Mouse (Mus musculus) 416B (cell line): ENCODE results near the gene Stxbp1.

Source experiments
- DNase-seq: peaks from one replicate; pipeline ENCODE4 v3.0.0; 2011; ENCODE audit warnings: low read depth

The Stxbp1 gene

DNA sequence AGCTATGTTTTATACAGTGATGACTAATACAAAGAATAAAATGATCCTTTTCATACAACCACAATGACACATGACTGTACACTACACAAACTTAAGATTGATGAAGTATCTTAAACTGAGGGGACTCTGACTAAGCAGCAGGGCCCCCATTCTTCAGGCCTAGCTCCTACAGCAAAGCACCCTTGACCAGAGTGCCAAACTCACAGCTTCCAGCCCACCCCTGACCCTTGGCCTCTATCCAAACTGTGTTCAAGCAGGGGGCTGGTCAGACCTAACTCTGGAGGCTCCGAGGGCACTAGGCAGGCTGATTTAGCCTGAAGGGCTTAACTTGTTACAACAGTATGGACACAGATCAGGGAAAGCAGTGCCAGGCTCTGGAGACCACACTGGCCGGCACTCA is 58.5 kb downstream of the Stxbp1 start:
- no peak for DNase-seq

DNA sequence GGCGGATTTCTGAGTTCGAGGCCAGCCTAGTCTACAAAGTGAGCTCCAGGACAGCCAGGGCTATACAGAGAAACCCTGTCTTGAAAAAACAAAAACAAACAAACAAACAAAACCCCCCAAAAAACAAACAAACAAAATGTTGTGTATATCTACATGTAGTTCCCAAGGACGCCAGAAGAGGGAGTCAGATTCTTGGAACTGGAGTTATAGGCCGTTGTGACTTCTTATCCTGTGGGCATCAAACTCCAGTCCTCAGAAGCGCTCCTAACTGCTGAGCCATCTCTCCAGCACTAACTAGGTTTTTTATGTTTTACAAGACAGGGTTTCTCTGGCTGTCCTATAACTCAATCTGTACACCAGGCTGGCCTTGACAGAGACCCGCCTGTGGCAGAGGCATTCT is 59.9 kb downstream of the Stxbp1 start:
- peak; percentile 61 for DNase-seq

DNA sequence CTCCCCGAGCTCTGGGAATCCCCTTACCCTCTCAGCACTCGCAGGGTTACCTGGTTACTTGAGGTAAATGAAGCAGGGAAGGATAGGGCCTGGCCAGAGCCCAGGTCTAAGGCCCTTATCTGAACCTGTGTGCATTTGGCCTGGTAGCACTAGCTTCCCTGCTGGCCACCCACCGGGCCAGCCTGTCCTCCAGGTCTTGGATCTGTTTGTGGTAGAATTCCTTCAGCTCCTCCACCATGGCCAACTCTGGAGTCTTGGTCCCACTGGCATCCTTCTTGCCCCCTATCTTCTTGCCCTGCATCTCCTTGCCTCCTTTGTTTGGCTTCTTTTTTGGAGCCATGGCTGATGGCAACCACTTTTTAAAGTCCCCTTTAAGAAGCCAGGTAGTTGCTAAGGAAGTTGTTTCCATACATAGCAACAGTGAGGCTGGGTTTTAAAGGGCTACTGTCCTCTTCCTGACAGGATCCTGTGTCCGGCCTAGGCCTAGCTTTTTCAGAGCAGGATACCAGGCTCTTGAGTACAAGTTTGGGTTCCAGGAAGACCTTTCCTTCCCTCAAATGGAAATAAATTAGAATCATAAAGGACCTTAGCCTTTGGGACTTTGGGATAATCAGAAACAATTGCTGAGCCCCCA is 62.9 kb downstream of the Stxbp1 start, which contains the start of gene Cfap157:
Cfap157 (minus strand) TSS at position 381 of the 634 bp plus-strand sequence.
- no peak for DNase-seq

DNA sequence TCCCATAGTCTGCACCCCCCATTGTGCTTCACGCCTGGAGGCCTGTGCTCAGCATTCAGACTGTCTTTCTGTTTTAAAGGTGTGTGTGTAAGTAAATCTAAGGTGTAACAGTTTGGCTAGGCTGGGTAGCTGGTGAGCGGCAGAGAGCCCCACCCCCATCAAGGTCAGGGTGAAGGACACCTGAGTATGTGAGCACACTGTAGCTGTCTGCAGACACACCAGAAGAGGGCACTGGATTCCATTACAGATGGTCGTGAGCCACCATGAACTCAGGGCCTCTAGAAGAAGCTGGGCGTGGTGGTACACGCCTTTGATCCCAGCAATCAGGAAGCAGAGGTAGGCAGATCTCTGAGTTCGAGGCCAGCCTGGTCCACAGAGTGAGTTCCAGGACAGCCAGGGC is 65.3 kb downstream of the Stxbp1 start:
- DNase-seq: no peak

DNA sequence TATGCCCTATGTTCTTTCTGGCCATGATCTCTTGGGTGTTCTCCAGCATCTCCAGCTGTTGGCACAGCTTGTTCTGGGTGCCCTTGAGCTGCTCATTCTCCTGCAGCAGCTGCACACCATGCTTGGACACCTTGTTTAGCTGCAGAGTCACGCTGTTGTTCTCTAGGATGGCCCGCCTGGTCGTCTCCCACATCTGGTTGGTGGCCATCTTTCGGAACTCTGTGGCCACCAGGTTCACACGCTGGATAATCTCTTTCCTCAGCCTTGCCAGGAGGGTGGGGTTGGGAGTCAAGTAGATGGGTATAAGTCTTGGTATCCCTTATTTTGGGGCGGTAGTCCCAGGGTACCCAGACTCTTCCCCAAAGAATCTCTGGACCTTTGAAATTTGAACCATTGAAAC is 67.3 kb downstream of the Stxbp1 start:
- no peak for DNase-seq

DNA sequence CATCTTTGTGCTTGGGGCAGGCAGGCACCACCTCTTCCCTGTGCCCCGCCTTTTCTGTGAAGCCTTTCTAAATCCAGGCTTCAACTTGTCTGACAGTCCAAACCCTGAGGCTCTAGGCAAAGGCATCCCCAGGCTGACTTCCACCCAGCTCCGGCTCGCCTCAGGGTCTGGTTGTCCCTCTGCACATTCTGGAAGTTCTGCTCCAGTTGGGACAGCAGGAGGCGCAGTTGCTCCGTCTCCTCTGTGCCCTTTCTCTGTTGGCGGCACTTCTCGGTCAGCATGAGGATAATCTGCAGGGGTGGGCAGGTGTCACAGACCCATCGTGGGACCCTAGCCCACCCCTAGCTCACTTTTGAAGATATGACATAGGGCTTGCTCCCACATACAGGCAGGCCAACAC is 67.9 kb downstream of the Stxbp1 start:
- DNase-seq: peak; percentile 50

DNA sequence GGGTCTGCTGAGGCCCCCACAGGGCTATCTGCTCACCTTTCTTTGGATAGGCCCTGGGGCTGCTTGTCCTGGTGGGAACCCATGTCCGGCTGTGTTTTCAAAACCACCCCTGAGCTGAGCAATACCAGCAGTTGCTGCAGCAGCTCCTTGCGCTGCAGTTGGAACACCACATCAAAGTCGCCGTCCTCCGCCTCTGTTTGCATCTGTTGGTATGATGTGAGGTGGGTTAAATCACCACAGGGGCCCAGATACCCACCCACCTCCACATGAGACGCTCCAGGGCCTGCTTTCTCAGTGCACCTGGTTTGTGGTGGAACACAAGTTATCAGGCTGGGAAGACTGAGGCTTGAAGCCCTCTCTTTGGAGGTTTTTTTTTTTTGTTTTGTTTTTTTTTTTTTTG is 69.0 kb downstream of the Stxbp1 start:
- DNase-seq: no peak

DNA sequence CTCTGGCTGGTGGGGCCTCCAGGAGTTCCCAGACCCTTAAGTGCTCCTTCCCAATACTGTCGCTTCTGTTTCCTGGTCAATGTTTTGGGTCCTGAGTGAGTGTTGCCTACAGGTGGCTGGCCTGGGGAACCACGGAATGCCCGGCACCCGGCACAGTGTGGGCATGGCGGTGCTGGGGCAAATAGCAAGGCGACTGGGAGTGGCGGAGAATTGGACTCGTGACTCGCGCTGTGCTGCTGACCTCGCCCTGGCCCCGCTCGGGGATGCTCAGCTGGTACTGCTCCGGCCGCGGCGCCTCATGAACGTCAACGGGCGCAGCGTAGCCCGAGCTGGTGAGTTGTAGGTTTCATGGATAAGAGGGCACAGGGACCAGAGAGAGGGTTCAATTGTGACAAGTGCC is 70.9 kb downstream of the Stxbp1 start:
- DNase-seq: no peak

DNA sequence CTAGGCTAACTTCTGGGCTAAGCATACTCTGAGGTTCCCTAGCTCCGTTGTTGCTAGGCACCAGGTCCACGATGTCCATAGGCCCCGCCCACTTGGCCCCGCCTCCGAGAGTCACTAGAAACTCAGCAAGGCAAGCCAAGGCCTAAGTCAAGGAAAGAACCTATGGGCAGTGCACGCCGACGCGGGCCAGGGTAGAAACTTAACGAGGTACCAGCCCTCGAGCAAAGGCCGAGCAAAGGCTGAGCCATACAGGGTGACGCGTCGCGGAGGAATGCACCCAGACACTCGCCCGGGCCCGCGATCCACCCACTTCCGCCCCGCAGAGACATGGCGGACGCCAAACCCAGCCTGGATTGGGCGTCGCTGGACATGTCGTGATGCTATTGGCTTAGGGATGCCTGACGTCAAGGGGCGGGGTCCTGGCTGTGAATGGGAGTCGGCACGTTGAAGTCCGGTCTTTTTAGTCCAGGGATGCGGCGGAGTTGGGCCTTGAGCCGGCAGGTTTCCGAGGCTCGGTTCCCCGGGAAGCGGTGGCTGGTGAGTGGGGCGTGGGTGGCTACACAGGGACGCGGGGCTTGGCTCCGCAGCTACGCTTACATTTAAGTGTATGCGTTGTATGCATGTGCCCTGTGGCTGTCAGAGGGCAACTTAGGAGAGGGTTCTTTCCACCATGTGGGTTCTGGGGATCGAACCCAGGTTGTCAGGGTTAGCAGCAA is 71.5 kb downstream of the Stxbp1 start, which contains the start of the genes Ttc16 and Ptrh1:
Ttc16 (minus strand) TSS at position 275 of the 716 bp plus-strand sequence.
Ptrh1 (plus strand) TSS at position 428 of the 716 bp plus-strand sequence.
- peak; percentile 98 for DNase-seq

DNA sequence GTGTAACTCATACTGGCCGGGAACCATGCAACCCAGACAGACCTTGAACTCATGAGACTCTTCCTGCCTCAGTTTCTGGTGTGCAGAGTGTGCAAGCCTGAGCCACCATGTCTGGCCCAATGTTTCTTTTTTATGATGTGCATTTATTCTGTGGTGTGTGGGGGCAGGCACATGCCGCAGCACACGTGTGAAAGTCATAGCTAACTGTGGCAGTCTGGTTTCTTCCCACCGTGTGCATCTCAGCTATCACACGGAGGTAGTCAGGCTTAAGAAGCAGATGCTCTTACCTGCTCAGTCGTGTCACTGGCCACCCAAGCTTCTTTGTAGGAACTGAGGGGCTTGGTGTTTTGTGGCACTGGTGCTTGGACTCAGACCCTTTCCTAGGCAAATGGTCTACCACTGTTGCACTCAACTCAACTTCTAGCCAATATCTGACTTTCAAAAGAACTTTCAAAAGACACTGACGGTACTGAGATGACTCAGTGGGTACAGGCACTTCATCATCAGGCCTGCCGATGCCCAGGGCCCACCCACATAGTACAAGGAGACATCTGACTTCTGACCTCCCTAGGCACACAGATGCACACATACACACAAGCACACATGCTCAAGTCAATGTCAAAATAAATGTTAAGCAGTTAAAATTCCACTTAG is 74.3 kb downstream of the Stxbp1 start:
- DNase-seq: no peak

DNA sequence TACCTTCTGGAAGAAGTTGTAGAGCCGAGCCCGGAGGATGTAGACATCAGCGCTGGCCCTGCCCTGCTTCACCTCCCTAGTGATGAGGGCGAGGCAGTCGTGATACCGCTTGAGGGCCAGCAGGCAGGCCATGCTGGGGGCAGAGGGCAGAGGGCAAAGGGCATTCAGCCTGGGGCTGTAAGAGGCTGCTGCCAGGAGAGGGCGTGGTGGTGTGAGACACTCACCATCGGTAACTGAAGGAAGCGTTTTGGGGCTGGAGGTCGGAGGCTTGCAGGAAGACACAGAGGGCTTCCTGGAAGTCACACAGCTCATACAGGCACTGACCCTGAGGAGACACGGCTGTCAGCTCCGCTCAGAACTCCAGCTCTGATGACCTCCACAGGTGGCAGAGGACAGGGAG is 75.2 kb downstream of the Stxbp1 start:
- DNase-seq: peak; percentile 37

DNA sequence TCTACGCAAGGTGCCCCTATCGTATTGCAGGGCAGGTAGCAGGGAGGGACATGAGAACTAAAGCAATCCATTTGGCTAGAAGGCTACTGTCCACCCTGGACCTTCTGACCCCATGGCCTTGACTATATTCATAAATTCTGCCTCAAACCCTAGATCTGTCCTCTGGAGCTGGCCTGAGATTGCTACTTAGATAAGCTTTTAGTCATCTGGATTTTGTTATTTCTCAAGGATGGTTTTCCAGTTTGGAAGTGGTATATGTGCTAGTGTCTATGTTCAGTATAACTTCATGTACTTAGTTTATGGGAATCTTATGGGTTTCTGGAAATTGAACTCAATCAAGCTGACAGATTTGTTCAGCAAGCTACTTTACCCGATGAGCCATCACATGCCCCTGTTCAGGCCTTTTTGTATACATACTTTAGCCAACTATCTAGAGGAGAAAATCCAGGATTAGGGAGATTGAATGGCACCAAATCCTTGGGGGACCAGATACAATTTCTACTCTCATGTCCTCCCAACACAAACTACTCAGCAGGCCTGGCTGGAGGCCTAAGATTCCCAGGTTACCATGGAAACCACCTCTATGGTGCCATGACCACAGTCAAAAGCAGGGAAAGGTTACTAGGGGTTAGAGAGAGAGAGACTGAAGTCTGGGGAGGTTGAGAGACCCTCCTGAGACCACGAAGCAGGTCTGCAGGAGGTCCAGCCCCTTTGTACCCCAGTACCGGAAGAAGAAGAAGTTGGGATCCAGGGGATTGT is 77.5 kb downstream of the Stxbp1 start:
- DNase-seq: no peak

DNA sequence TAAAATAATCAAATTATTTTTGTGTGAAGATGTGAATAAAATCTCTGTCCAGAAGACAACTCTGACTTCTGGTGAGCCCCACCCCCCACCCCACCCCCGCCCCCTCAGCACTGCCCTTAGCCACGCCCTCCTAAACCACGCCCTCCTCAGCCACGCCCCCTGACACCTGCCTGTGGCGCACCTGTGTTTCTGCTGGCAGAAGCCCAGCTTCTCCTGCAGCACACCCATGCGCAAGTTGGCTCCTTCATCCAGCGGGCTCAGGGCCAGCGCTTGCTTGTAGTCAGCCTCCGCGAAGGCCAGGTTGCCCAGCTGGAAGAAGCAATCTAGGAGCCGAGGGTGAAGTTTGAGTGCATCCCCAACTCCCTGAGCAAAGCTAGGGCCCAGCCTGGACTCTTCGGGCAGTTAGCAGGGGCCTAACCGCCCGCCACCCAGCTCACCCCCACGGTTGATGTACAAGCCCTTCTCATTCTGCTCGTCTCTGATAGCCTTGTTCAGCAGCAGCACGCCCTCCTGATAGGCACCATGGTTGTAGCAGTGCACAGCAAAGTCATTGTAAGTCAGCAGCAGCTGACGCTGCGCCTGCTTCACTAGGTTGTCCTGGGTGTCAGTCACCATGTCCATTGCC is 78.3 kb downstream of the Stxbp1 start:
- no peak for DNase-seq

DNA sequence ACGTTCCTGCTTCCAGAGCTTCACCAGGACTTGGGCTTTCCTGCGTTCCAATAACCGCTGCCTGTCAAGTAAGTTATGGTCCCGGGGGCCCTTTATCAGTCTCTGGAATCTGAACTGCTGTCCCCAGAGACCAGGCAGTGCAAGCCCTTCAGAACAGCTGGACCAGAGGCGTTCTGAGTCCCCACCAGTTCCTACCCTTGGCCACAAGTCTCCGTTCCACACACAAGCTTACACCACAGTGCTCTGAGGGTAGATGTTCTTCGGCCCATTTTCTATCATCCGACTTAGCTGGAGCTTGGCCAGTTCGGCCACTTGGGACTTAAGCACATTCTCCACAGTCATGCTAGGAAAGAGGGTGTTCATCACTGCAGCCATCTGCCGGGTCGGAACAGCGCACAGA is 79.8 kb downstream of the Stxbp1 start:
- DNase-seq: no peak

DNA sequence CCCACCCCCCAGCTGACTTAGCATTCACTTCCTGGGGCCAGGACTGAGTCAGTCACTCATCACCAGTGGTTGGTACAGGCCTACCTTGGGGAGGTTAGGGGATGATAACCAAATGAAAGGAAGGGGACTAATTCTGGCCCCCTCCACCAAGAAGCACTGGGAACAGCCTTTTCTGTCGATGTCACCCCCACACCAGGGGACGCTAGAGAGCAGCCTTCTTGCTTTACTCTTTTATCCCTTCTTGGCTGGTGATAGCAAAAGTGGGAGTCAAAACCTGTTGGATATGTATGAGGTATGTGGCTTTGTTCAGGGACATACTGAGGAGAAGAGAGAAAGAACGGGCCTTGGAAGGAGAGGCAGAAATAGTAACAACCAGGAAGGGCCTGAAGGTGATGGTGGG is 83.7 kb downstream of the Stxbp1 start:
- peak; percentile 19 for DNase-seq

DNA sequence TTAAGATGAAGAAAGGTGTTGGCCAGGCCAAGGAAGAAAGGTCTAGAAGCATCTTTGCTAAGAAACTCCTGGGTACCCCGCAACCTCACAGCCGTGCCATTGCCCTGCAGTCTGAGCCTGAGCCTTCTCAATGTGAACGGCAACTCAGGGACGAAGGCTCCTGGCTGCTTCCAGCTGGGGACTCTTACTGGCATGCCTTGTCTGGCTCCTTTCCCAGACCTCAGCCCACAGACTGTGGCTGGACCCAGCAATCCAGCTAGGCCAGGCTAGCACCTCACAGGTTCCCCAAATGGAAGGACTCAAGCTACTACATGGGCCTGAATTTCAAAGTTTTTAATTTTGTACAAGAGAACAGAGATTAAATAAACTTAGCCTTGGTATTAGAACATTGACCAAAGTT is 85.2 kb downstream of the Stxbp1 start:
- DNase-seq: no peak

DNA sequence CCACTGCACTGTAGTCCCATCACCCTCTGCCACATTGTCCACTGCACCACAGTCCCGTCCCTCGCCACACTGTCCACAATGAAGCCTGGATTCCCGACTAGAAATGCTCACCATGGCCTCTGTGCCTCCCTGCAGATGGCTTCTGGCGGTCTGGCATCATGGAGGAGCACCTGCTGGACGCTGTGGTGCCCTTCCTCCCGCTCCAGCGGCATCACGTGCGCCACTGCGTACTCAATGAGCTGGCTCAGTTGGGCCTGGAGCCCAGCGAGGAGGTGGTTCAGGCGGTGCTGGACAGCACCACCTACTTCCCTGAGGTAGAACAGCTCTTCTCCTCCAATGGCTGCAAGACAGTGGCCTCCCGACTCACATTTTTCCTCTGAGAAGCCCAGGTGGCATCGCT is 85.7 kb downstream of the Stxbp1 start:
- no peak for DNase-seq

DNA sequence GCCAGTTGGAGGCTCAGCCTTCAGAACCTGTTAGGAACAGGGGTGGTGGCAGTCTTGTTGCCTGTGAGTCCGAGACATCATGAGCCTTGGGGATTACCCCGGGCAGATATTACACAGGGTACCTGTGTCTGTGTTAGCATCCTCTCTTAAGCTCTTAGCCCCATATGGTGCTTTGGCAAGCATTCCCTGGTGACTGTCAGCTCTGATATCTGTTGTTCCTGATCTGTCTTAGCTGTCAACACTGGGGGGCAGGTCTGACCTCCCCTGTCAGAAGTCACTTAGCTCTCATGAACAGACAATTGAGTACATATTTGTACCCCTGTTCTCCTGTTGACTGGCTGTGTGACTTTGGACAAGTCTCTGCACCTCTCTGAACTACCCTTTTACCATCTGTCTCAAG is 88.0 kb downstream of the Stxbp1 start:
- DNase-seq: no peak

DNA sequence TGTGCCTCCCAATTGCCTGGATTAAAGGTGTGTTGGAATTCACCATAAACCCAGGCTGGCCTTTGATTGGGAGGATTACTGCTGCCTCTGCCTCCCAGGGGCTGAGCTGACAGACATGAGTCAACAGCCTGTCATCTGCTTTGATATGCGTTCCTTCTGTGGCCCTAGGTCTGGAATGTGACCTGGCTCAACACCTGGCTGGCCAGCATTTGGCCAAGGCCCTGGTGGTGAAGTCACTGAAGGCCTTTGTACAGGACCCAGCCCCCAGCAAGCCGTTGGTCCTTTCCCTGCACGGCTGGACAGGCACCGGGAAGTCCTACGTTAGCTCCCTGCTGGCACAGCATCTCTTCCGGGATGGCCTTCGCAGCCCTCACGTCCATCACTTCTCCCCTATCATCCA is 88.5 kb downstream of the Stxbp1 start:
- DNase-seq: no peak

DNA sequence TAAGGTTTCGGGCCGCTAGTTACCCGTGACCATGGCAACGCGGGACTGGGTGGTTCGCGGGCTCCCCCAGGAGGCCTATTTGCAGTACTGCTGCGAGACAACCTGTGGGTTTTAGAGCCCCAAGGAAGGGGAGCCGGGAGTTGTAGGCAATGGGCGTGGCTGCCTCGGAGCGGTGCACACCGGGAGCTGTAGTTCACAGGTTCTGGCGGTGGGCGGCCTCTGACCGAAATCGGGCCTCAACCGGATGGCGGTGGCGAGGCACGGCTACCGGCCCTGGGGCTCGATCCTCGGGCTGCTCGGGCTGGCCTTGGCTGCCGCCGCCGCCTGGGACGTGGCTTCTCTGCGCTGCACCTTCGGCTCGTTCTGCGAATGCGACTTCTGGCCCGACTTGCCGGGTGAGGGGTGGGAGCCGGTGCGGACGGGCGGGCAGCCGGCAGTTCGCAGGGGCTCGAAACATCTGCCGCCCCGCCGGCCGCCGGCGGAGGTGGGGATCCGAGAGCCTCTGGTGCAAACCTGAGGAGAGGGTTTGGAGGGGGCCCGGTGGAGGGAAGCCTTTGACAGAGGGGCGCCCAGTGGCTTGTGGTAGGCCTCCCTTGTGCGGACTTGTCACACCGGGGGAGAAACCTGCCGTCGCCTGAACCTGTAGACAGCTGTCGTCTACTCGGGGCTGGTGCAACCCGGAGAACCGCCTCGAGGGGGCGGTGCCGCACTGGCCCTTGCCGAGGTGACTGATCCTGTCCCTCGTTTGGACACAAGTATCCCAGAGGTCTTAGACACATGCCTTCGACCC is 89.8 kb downstream of the Stxbp1 start, which contains the start of gene Tor2a:
Tor2a (plus strand) TSS at position 179 of the 790 bp plus-strand sequence.
- peak; percentile 98 for DNase-seq

DNA sequence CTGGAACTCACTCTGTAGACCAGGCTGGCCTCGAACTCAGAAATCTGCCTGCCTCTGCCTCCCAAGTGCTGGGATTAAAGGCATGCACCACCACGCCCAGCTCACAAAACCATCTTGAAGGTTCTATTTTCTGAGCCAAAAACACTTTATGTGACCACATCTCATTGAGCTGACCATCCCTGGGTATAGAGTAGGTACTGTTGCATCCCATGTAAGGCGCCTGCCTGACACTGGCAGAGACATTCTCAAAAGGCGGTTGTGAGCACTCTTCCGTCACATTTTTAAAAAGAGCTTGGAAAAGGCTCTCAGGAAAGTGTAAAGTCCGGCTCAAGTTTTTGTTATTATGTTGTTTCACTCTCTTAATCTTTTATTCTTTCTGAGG is 90.4 kb downstream of the Stxbp1 start:
- no peak for DNase-seq
